Comparison of ENCODE assay signal across 32 mouse cellular contexts in the genomic region with DNA sequence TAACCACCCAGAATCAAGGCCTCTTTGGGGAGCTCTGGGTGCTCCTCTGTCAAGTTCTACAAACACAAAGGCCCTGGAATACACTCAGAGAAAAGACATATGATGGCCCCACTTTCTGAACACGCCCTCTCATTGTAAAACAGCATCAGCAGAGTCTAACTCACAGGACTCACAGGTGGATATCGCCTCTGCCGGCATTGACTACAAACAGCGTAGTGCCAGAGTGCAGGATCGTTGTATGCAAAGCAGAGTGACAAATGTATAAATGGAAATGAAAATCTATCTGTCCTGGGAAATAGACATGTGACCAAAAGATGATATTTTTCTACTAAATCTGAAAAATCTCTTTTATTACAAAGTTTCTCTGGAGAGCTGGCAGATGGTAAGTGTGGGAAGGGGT.
"Had no signal": no experiment of that assay in that cellular context is flagged by ENCODE, and none has a peak within 500 bp of the region (broad histone marks: within the 10 kb centered on the region; RNA-seq: fewer than 3 reads in every experiment).

No protein-coding gene starts in this region.

- H3K36me3 ChIP-seq: limb, embryonic 12.5 days; limb, embryonic 13.5 days; limb, embryonic 15.5 days; liver, embryonic 12.5 days; liver, embryonic 13.5 days; liver, embryonic 15.5 days; lung, embryonic 15.5 days; midbrain, embryonic 10.5 days; midbrain, embryonic 12.5 days; midbrain, embryonic 13.5 days; midbrain, embryonic 15.5 days; neural tube, embryonic 12.5 days; neural tube, embryonic 13.5 days had no signal

- H3K9me3 ChIP-seq: limb, embryonic 12.5 days; limb, embryonic 15.5 days; liver, embryonic 12.5 days; liver, embryonic 13.5 days; liver, embryonic 15.5 days; lung, embryonic 15.5 days; midbrain, embryonic 10.5 days; midbrain, embryonic 12.5 days; midbrain, embryonic 13.5 days; midbrain, embryonic 15.5 days; neural tube, embryonic 12.5 days; neural tube, embryonic 13.5 days had no signal

- H3K27ac ChIP-seq: limb, embryonic 12.5 days; limb, embryonic 13.5 days; limb, embryonic 15.5 days; liver, embryonic 12.5 days; liver, embryonic 13.5 days; liver, embryonic 14.5 days; liver, embryonic 15.5 days; lung, embryonic 15.5 days; macrophage; midbrain, embryonic 10.5 days; midbrain, embryonic 12.5 days; midbrain, embryonic 13.5 days; midbrain, embryonic 15.5 days; neural tube, embryonic 12.5 days; neural tube, embryonic 13.5 days had no signal

- H3K9ac ChIP-seq: limb, embryonic 12.5 days; limb, embryonic 13.5 days; limb, embryonic 15.5 days; liver, embryonic 12.5 days; liver, embryonic 13.5 days; liver, embryonic 14.5 days; liver, embryonic 15.5 days; liver, postnatal 0 days; lung, embryonic 14.5 days; lung, embryonic 15.5 days; midbrain, embryonic 12.5 days; midbrain, embryonic 13.5 days; midbrain, embryonic 15.5 days; neural tube, embryonic 12.5 days; neural tube, embryonic 13.5 days had no signal

- H3K4me2 ChIP-seq: limb, embryonic 12.5 days; limb, embryonic 13.5 days; limb, embryonic 15.5 days; liver, embryonic 11.5 days; liver, embryonic 12.5 days; liver, embryonic 13.5 days; liver, embryonic 15.5 days; lung, embryonic 14.5 days; lung, embryonic 15.5 days; midbrain, embryonic 11.5 days; midbrain, embryonic 12.5 days; midbrain, embryonic 13.5 days; midbrain, embryonic 15.5 days; neural tube, embryonic 12.5 days; neural tube, embryonic 13.5 days had no signal

- DNase-seq: left cerebral cortex, postnatal 4 days; liver; liver, embryonic 13.5 days; lung, adult 18-20 months; lung, adult 2 months; lung, embryonic 14.5 days; lung, postnatal 10 days; lung, postnatal 14 days; lung, postnatal 36 days; lung, postnatal 4 days; midbrain, embryonic 14.5 days had no signal

- ATAC-seq: liver, embryonic 12.5 days; lung, postnatal 0 days; midbrain, embryonic 13.5 days; midbrain, embryonic 15.5 days; midbrain, embryonic 16.5 days had no signal

- H3K4me3 ChIP-seq: limb, embryonic 12.5 days; limb, embryonic 13.5 days; limb, embryonic 15.5 days; liver, embryonic 12.5 days; liver, embryonic 13.5 days; liver, embryonic 15.5 days; lung, embryonic 15.5 days; megakaryocyte, embryonic 14.5 days; midbrain, embryonic 10.5 days; midbrain, embryonic 12.5 days; midbrain, embryonic 13.5 days; midbrain, embryonic 15.5 days; myocyte; neural tube, embryonic 12.5 days; neural tube, embryonic 13.5 days had no signal

- H3K27me3 ChIP-seq: liver, embryonic 12.5 days; liver, embryonic 13.5 days; liver, embryonic 15.5 days; megakaryocyte, embryonic 14.5 days; midbrain, embryonic 15.5 days; neural tube, embryonic 12.5 days had no signal

- H3K4me1 ChIP-seq: limb, embryonic 13.5 days; liver, embryonic 12.5 days; liver, embryonic 13.5 days; liver, embryonic 15.5 days; lung, embryonic 15.5 days; megakaryocyte, embryonic 14.5 days; neural tube, embryonic 12.5 days had no signal
